Mouse (Mus musculus): ENCODE results near the gene Armc8.

Armc8 gene

DNA sequence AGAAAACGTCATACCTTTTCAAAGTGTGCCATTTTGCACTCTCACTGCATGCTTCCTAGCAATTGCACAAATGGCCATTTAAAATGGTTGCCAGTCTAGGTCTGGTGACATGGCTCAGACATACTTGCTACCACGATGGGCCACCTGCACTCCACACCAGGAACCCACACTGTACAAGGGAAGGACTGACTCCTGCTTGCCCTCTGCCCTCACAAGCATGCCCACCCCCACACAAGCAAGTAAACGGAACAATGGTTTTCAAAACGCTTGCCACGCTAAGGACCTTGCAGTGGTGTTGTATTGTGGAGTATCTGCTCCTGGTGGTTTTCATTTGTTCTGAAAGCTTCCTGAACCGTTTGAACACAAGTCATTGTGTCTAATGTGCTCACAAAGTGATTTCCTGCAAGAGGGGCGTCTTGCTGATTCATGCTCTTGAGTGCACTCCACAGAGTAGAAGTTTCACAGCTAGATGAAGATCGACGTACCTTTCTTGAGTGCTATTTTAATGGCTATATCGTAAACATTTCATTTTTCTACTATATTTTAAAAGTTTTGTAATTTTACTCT, 76.0 kb downstream of the Armc8 start:
- no peak for DNase-seq

DNA sequence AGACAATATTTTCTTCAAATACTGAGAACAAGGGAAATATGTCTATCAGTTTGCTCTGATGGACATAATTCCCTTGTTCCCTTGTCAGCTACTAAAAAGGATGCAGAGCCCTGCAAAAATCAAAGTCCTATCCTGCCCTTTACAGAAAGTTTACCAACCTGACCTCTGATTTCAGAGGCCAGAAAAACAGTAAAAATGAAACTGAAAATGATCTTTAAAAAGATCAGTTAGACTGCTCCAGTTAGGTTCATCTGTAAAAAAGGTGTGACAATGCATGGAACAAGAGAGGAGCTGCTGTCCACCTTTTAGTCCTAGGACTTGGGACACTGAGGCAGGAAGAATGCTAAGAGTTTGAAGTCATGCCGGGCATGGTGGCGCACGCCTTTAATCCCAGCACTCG, 77.6 kb downstream of the Armc8 start:
- DNase-seq, result no peak

DNA sequence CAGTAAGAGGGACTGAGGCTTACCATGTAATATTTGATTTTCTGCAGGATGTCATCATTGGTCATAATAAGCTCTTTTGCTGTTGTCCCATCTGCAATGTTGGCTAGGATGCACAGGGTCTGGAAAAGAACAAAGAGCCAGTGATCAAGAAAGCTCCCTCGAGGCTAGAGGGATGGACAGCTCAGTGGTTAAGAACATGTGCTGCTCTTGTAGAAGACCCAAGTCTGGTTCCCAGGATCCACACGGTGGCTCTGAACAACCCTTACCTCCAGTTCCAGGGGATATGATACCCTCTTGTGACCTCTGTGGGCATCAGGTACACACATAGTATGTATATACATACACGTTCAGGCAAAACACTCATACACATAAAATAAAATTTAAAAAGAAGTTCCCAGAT, 80.9 kb downstream of the Armc8 start:
- no peak for DNase-seq

DNA sequence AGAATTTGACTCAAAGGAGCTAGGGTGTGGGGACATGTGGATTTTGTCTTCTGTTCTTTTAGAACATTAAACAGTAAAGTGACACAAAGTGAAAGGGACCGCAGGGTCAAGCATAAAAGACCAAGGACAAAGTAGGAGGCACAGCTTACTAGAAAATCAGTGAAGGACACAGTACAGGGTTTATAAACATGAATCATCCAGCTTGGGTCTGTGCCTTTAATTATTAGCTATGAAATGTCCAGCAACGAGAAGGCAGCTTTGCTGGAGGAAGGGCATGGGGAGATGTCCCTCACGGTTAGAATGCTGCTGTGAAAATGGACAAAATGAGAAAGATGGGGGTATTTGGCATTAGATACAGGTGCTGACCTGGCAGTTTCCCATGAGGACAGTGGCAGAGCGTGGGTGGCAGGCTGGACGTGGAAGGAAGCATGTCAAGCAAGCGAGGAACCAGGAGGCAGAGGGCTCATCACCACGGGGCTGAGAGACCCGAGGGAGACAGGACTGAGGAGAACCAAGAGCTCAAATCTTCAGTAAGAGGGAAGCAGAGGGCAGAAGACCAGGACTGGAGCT, 81.5 kb downstream of the Armc8 start:
- no peak for DNase-seq

DNA sequence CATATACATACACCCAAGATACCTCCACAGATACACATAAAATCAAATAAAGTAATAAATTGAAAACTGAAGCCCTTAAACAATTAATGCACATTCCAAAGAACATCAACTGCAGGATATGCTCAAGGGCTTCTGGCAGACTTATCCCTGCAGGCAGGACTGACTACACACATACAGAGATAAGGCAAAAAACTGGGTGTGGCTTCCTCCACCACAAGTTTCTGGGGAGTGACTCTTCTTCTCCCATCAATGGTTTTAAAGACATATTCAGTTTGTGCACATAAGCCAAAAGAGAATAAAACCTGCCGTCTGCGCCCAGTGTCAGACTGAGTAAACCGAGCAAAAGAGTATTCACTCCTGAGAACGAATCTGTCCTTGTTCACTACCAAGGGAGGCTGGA, 83.6 kb downstream of the Armc8 start:
- DNase-seq, result no peak

DNA sequence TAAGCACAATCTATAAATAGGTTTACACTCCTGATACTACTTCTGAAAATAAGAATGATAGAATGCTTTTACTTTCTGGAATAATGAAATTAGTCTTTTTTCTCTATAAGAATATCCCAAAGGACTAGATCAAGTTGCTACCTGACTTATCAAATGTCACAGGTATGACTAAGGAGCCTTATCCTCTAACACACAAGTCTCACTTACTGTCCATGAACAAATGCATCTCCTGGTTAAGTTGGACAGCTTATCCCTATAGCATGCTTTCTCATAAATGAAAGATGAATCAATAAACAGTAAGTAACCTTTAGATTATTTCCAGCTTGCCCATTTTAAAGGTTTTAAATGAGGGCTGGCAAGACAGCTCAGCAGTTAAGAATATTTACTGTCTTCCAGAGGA, 84.1 kb downstream of the Armc8 start:
- no peak for DNase-seq

DNA sequence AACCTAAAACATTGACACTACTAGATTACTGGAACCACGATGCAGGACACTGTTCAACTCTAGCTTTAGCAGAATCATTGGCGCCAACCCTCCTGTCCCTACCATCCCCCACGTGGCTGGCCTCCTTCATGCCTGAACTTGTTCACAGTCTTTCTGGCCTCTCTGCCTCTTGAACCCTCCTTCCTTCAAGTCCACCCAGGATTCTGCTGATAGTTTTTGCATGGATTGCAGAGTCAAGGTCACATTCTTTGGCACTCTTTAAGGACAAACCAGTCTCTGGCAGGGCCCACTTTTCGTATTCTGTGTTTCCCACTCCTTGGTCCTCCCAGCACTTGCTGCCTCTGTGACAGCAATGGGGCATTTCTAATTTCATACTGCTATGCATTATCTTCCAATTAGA, 85.5 kb downstream of the Armc8 start:
- no peak for DNase-seq

DNA sequence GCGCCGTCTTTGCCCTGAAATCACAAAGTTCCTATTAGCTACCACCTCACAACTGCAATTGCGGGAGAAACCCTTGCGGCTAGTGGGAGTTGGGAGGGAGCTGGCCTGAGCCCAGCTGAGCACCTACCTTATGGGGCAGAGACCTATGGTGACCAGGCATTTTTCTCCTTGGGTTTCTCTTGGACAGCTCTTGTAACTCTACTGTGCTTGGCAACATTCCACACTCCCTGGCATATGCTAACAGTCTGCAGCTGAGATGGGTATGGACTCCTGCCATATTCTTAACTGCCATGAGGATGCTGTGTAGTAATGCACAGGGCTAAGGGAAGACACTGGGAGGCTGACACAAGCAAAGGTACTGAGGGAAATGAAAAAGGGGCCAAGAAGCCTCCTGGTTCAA, 87.9 kb downstream of the Armc8 start:
- peak; percentile 72 to 84 for DNase-seq

DNA sequence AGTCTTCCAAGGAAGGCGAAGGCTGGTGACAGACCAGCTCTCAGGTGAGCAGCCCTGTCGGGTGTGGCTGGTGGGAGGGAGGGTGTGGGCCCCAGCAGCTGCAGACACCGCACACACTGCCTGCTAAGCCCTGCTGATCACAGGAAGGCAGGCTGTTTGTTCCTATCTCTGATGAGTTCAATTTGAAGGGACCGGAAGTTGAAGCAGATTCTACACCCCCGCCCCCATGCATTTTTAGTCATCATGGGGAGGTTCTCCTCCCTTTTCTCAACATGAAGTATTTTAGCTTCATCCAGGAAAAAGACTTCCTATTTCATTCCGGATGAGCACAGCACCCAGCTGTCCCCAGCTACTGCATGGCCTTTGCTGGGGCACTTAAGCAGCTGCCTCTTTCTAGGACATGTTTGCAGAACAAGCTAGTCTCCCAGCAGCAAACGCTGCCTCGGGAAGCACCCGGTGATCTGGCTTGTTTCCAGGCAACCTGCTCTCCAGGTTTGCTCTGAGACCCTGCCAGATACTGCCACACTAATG, 89.5 kb downstream of the Armc8 start:
- DNase-seq, result peak; percentile 58 to 73

DNA sequence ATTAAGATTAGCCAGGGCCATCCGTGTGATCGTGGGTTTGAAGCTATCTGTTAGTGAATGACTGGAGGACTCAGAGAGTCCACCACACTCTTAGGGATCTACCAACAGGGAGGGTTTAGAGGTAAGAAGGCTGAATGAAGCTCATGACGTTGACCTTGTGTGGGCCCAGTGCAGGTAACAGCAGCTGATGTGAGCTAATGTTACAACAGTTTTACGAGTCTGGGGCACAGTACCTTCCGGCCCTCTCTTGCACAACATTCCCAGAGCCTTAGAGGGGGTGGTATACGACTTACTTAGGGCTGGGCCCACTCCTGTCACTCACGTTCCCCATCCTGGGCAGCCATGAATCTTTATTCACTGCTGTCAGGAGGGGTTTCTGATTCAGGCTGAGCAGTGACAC, 97.4 kb downstream of the Armc8 start:
- no peak for DNase-seq

DNA sequence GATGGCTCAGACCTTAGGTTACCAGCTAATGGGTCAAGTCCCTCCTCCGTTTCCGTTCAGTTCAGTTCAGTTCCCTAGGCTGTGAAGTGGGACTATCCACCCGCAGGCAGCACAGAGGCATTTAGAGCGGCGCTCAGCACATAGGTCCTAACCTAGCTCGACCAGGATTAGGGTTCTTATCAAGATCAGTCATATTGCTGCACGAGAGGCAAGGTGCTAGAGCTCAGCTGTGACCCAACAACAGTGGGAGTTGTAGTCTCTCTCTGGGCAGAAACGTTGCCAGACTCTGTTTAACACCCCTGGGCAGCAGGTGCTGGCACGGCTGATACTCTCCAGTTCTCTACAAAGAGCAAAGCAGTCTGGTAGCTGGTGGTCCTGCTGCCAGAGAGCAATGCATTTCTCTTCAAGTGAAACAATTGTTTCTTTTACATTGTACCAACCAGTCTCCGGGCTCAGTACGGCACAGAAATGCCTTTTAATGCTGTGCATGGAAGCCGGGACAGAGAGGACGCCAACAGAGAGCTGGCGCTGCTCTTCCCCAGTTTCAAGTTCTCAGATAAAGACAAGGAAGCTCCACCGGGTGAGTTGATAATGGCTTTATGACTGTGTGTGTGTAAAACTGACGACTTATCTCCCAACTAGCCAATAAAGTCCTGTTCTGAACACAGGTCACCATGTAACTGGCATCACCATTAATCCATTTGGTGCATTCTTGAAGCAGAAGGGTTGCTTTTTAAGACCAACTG, 98.2 kb downstream of the Armc8 start:
- DNase-seq, result peak; percentile 41 to 52

DNA sequence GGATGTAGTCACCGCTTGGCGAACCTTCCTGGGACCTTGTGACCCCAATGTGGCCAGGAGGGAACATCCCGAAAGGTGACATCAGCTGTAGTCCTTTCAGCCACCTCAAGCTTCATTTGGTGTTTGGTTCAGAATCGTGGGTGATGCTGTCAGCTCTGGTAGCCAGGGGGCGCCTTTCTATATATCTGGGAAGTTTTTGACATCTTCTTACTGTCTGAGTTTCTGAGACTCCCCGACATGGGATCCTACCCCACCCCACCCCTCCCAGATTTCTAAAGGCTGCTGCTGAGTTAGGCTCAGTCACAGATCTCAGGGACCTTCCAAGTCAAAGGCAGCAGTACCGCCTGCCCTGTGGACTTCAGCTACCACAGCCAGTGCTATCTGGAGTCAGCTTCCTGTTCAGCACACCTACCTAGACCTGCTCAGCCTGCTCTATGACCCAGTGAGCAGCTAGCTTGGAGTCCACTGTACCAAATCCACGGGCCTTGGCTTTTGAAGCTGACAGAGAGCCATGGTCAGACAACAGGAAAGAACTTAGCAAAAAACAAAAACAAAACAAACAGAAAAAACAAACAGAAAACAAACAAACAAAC, 98.9 kb downstream of the Armc8 start:
- DNase-seq, result peak; percentile 27 to 45

DNA sequence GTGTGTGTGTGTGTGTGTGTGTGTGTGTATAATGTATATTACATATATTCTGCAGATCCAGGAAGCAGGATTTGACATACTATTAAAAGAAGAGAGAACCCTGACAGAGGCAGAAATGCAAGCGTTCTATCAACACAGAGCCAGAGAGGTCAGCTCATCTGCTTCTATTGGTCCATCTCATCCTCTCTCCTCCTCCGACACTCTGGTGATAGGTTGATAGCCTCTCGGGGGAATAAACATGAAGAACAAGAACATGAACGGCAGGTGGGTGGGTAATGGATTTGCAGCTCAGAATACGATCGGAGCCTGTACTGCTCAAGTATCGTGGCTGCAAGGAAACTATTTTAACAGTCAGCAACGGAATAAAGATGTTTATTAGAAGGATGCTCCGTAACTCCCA, 100.1 kb downstream of the Armc8 start:
- DNase-seq, result no peak

DNA sequence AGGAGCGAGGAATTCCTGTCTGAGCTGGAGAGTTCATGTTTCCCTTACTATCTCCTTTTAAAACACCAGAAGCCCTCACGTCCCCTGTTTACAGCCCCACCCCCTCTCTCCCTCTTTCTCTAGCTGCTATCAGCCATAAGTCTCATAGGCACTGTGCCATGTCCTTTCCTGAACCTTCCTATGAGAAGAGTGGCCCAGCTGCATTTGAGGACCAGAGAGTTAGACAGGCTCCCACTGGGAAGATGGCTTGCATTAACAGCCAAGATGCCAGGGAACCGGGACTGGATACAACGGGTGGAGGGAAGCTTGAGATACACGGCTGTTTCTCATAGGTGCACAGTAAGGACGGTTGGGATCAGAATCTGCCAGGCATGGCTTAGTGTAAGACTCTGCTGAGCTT, 103.8 kb downstream of the Armc8 start:
- DNase-seq, result no peak

DNA sequence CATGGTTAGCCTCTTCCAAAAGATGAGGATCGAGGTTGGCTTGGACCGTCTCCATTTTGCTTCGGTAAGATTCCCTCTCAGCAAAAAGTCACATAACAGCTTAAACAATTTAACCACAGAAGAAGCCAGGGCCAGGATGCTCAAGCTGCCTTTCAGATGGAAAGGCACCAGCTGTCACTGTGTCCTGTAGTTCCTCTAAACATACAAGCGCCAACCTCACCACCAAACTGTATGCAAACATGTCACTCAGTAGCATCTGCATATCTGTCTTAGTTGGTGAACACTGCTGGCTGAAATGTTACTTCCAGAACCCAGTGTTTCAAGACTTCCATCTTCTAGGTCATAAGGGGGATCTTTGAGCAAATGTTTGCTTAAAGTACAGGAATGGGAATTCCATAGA, 109.0 kb downstream of the Armc8 start:
- no peak for DNase-seq

DNA sequence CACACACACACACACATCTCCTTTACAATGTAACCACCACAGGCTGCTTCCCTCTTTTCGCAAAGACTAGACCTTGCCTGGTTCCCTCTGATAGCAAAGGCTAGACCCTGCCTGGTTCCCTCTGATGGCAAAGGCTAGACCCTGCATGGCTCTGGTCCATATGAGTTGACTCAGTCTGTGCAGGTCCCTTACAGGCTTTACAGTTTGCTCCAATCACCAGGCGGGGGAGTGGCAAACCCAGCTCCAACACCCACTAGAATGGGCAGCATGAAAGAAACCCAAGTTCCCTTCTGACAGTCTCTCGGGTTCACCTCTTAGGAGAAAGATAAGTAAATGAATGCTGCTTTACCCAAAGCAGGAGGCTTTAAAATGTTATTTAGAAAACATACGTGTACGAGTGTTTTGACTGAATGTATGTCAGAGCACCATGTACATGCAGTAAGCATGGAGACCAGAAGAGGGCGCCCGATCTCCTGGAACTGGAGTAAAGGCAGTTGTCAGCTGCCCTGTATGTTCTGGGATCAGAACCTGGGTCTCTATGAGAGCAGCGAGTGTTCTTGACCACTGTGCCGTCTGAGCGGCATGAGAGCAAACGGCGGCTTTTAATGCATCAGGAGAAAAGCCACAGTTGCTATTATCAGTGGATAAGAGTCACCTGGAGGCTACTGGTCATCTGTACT, 110.0 kb downstream of the Armc8 start:
- peak; percentile 70 to 80 for DNase-seq

DNA sequence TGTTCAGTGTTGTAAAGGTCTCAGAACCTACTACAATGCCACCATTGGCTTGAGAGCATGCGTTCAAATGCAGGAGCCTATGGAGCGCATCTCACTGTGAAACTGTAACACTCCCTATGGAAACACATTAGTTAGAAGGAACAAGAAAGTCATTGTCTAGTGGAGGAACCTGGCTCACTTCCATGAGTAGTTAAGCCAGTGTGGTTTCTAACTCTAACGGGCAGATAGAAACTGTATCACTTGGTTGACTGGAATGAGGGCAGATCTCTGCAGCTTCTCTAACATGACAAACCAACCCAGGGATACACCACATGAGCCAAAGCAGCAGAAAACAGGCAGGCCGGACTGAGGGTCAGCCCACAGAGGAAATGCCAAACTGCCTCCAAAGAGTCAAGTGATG, 114.5 kb downstream of the Armc8 start:
- no peak for DNase-seq

DNA sequence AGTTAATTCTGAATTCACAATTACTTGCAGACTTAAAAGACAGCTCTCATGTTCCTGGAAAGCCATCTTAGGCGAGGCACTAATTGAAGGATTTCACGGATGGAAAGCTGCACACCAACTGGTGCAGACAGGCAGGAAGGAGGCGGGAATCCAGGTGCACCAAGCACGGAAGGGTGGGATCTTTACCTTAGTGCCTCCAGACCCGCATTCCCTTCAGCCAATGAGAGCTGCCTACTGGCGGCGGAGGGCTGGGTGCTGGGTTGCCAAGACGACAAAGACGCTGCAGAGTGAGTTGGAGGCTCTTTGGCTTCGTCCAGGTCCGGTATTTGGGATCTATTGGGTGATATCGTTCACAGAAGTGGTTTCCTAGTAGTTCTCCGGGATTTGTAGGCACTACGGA, 117.5 kb downstream of the Armc8 start, which contains the start of gene Nme9:
Gene Nme9 (plus strand): TSS at position 315 of the 400 bp plus-strand sequence.
- DNase-seq, result no peak

DNA sequence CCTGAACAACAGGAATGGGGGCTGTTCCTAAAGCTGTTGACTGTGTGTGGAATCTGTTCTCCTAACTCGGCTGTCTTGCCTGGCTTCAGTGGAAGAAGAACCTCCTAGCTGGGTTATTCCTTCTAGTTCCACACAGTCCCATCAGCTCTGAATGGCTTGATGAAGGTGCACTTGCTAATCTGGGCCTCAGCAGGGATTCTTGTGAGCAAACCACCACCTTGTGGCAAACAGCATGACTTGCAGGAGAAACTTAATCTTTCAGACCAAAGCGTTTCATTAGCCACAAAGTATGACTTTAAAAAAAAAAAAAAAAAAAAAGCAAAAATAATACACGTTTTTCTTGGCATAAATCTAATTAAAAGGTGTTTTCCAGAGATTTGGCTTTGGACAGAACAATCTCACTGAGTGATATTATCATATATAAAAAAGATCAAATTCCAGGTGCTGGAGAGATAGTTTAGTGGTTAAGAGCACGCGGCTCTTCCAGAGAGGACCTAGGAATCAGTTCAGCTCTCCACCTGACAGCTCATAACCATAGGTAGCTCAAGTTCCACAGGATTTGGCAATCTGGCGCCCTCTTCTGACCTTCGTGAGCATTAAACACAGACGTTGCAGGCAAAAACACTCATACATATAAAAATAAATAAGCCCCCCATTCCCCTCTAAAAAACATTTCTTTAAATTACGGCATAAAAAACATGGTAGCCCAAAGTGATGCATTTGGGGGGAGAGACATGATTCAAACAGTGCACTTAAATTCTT, 118.6 kb downstream of the Armc8 start:
- DNase-seq, result no peak

DNA sequence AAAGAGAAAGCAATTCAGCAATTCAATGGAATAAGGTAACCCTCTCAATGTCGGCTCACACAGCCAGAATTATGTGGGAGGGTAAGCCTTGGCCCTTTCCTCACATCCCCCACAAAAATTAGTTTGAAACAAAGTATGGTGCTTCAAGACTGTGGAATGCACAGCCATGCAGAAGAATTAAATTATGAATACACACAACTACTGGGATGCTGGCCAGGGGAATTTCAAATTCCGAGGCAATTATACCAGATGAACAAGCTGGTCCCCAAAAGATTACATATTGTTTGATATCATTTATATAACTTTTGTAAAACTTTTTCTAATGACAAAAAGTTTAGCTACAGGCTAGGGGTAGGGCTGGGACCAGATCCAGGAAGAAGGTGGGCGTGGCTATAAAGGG, 121.4 kb downstream of the Armc8 start:
- no peak for DNase-seq

DNA sequence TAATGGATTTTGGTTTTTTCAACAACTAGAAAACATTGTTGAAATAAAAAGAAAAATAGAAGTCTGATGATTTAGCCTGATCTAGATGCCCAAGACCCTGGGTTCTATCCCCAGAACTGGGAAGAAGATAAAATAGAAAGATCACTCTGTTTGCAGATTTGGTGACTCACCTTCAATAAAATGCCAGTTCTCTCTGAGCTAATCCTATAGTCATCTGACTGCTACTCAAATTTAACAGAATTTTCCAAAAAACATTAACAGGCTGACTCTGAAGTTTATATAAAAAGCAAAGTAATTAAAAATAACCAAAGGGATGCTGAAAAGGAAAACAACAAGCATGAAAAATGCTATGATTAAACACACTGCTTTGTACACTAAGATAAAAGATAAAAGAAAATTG, 122.4 kb downstream of the Armc8 start:
- no peak for DNase-seq

DNA sequence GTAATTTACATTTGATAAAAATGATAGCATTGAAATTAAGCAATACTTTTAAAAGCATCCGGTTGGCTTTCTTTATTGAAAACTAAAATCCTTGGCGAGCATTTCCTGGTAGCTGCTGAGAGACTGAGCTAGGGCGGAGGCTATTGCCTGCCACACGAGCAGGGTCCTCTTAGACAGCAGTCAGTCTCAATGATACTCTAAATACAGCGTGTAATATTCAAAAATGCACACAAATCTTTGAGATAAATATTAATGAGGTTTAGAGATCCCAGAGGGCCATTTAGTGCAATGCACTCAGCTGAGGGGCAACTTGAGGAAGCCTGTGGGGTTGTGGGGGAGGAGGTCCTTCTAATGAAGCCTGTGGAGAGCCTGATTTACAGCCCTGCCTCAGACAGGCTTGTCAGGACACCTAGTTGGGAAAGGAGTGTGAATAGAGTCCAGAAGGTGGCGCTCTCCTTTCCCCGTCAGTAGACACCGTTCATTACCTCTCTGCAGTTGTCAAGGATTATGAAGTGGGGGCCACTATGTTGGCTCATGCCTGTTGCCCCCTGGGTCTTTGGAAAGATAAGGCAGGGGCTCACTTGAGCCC, 124.0 kb downstream of the Armc8 start:
- DNase-seq, result peak in 1 of 2 experiments; percentile 54
